Mouse (Mus musculus) effector memory CD4-positive, alpha-beta T cell, adult 5 months (primary cell): Measurements from ENCODE around the gene Gm17617. TPM values are rescaled to one million over a fixed set of nuclear protein-coding genes. Genes with fewer than 3 reads are reported as not detected.

Source experiments
- polyA plus RNA-seq: library from polyadenylated mRNA; unstranded; fragments of 100-300 nt; shearing (Covaris generic); gene quantifications from one replicate; pipeline ENCODE4 v1.2.1, GENCODE M21; 2017

The Gm17617 gene
- not detected for polyA plus RNA-seq

DNA sequence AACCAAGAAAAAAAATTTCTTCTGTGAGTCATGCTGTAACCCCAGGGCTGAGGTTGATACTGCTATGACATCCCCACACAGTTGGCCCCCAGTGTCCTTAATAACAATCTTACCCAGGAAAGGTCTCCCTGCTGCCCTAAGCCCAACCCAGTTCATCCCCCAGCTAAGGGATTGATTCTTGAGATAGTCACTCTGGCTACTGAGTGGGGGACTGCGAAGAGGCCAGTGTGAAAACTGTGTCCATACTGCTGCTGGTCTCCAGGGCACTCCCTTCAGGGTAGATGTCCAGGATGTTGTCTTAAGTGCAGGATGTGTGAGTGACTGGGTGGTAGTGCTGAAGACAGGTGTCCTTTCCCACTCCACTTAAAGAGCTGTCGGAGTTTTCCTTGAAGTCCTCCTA lies at the start of gene Gm17617:
TSS of gene Gm17617 (minus strand) at position 101 of the 400 bp plus-strand sequence.

DNA sequence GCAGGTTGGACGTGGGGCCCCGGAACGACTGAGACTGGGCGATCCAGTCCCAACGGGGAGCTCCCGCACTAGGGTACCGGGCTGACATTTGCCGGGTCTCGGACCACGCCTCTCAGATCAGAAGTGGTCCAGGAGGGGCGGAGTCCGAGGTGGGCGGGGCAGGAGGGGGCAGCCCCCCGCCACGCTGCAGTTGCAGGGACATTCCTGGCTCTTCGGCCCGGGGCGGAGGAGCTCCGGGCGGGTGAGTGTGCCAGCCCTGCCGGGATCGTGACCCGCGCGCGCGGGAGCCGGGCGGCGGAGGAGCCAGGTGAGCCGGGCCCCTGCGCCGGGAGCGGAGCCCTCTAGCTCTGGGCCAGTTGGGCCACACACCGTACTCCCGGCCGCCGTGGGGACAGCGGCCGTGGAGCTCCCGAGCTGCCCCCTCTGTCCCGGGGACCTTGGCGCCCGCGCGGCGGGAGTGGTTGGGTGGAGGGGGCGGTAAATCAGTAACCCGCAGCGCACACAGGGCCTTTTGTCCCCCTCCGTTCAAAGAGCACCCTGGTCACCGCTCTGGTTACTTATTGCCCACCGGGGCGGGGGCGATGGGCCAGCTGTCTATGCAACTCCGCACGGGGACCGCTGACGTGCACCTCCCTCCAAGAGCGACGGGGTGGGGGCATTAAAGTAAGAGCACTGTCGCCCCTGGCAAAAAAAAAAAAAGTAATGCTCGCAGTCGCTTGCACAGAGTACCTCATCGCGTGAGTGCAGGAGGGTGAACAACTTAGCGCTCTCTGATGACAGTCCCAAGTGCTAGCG lies 19.5 kb upstream of the Gm17617 start, which contains the start of gene Fgfr4:
TSS of gene Fgfr4 (plus strand) at position 20 of the 795 bp plus-strand sequence.

DNA sequence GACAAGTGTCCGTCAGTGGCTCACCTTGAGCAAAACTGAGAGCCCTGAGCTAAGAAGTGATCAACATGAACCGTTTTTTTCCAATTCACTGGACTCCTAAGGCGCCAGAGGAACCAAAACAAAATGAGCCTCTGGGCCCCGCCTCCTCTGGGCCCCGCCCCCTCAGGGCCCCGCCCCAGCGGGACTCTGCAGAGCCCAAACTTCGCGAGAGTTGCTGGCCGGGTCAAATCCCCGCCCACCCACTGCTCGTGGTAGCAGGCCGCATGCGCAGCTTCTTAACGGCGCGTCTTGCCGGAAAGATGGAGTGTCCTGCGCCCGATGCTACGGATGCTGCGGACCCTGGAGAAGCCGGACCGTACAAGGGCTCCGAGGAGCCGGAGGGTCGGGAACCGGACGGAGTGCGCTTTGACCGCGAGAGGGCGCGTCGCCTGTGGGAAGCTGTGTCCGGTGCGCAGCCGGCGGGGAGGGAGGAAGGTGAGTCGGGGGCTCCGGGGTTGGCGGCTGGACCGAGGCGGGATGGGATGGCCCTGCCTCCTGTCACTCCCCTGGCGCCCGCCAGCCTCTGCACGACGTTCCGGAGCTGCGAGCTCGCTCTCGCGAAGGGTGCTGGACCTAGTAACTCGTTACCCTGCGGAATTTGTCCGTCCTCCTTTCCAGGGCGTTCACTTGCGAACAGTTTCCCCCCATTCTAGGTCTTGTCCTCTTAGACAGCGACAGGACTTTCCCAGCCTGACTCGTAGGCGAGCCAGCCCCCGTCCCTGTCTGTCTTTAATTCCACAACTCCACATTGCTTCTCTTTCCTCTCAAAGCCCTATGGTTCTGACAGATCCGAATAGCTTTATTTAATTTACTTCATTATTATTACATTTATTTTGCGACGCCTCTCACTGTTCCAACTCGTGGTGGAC lies 28.0 kb downstream of the Gm17617 start, which contains the start of gene Zfp346:
TSS of gene Zfp346 (plus strand) at position 267 of the 908 bp plus-strand sequence.

DNA sequence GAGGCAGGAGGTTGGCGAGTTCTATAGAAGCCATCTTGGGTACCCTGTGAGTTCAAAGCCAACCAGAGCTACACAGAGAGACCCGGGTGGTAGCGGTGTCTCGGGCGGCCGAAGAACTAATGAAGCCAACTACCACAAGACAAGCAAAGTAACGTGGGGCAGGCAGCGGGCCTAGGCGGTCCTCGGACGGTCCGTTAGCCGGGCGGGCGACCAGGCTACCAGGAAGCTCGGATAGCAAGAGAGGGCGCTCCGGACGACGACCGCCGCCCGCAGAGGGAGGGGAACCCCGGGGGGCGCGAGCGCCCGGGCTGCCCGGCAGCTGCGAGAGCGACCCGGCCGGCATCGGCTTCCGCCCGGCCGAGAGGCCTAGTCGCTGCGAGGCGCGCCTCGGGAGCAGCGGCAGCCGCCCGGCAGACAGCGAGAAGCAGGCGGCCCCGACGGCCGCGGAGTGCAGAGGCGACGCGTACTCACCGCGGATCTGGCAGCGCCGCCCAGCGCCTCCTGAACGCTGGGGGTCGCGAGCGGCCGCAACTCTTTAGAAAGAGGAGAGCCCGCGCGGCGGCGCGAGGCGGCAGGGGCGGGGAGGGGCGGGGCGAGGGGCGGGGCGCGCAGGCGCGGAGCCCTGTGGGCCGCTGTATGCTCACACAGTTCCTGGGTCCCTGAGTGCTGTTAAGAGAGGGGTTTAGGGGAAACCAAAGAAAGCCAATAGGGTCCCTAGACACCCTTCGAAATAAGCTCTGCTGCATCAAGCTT lies 33.4 kb downstream of the Gm17617 start, which contains the start of gene Uimc1:
TSS of gene Uimc1 (minus strand) at position 575 of the 753 bp plus-strand sequence.

Other genes with a start within 250 kb of the Gm17617 start
- 11.4 TPM for gene Unc5a, start 184.1 kb downstream of the Gm17617 start, polyA plus RNA-seq
- 0.17 TPM for gene Hk3, start 112.2 kb downstream of the Gm17617 start, polyA plus RNA-seq
- gene Uimc1, start 33.2 kb downstream of the Gm17617 start, polyA plus RNA-seq: 73.6 TPM
- 14.8 TPM for gene Zfp346, start 28.2 kb downstream of the Gm17617 start, polyA plus RNA-seq
- not detected for gene Fgfr4, start 19.1 kb upstream of the Gm17617 start, polyA plus RNA-seq
- gene Nsd1, start 76.2 kb upstream of the Gm17617 start, polyA plus RNA-seq: 74.9 TPM
- gene Prelid1, start 187.0 kb upstream of the Gm17617 start, polyA plus RNA-seq: 243 TPM
- gene Rab24, start 188.4 kb upstream of the Gm17617 start, polyA plus RNA-seq: 90.5 TPM
- gene Mxd3, start 196.3 kb upstream of the Gm17617 start, polyA plus RNA-seq: 1.1 TPM
- 121 TPM for gene Lman2, start 229.2 kb upstream of the Gm17617 start, polyA plus RNA-seq
- gene Rgs14, start 236.2 kb upstream of the Gm17617 start, polyA plus RNA-seq: 82.6 TPM